Mouse (Mus musculus) bone marrow, adult 2 months (tissue): ENCODE data around the gene Fes.

Source experiments
- CTCF ChIP-seq: fragments of 200-500 bp; IDR thresholded peaks from 2 replicates; pipeline ENCODE4 v1.5.1; 2011; ENCODE audit warnings: low read length, control low read depth; ENCODE audit not compliant: control insufficient read depth, insufficient read depth
- POLR2A ChIP-seq: fragments of 200-500 bp; IDR thresholded peaks from 2 replicates; pipeline ENCODE4 v1.6.1; 2011; ENCODE audit warnings: low read depth, mild to moderate bottlenecking, control low read depth, low read length, borderline replicate concordance; ENCODE audit not compliant: control insufficient read depth

DNA sequence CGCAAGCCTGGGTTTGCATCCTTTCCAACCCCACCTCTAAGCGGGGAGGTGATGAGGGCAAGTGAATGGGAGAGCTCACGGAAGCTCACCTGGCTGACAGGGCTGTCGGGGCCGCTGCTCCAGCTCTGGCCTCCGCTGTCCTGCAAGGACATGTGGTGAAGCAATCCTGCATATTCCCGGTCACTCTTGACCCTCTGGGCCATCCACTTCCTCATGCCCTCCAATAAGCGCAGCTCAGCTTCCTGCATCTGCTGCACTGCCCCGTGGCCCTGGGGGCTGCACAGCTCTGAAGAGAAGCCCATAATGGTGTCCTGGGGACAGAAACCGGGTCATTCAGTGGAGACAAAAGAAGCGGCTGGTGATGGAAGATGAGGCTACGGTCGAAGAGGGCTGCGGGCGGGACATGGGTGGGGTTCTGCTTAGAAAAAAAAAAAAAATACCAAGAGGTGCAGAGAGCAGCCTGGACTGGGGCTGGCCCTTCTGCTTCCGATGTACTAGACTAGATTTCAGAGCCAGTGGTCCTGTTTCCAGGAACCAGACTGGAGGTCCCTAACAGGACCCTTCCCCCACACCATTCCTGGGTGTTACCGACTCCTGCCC, 613 bp downstream of the Fes start:
- no peak for TF ChIP-seq CTCF
- TF ChIP-seq POLR2A = peak; percentile 46; the same call in 1 of the 2 replicates
